Mouse (Mus musculus): ENCODE results near the gene Srrm2.

- no peak for TF ChIP-seq CTCF (IDR thresholded peaks at IDR 0.05; ENCODE audit: low read depth)
- no peak for TF ChIP-seq EP300 (IDR thresholded peaks at IDR 0.05; ENCODE audit: low read depth)
Measured at GRCm38 (mm10) chr17:23868513-23868912, 78.2 kb downstream of the Srrm2 start.

Data from liver, postnatal 0 days (tissue).